Mouse (Mus musculus): ENCODE measurements around the gene Pxmp2. TPM values are rescaled to one million over a fixed set of nuclear protein-coding genes. Genes with fewer than 3 reads are reported as not detected.

Pxmp2 gene
- 5.9 and 6.0 TPM in 2 replicates for polyA plus RNA-seq (2012; ENCODE audit: low replicate concordance)

DNA sequence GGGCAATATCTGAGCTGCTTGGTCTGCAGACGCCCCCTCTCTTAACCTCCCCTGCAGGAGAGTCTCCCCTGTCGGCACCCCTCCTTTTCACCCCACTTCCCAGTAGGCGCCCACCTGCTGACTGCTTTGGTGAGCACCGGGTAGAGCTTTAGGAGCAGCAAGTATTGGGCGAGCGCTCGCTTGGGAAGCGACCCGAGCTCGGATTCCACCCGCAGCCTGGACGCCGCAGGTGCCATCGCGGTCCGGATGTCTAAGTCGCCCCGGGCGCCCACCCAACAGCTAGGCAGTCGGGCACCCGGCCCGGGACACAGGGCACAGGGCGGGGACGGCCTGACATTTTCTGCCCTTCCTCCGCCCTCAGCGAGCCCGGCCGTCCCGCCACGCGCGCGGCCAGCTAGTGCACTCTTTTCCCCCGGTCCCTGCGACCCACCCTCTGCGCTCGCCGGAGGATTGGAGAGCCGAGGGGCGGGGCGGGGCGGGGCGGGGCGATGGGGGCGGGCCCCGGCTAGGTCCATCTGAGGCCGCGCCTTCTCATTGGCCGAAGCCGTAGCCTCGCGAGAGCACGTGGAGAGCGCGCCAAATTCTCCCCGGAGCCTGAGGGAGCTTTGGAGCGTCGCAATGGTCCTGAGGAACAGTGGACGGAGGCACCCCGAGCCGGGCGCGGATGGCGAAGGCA is at the start of gene Pxmp2, which contains the start of gene Pole:
Gene Pxmp2 (minus strand): TSS at position 417 of the 676 bp plus-strand sequence.
Gene Pole (plus strand): TSS at position 537 of the 676 bp plus-strand sequence.

DNA sequence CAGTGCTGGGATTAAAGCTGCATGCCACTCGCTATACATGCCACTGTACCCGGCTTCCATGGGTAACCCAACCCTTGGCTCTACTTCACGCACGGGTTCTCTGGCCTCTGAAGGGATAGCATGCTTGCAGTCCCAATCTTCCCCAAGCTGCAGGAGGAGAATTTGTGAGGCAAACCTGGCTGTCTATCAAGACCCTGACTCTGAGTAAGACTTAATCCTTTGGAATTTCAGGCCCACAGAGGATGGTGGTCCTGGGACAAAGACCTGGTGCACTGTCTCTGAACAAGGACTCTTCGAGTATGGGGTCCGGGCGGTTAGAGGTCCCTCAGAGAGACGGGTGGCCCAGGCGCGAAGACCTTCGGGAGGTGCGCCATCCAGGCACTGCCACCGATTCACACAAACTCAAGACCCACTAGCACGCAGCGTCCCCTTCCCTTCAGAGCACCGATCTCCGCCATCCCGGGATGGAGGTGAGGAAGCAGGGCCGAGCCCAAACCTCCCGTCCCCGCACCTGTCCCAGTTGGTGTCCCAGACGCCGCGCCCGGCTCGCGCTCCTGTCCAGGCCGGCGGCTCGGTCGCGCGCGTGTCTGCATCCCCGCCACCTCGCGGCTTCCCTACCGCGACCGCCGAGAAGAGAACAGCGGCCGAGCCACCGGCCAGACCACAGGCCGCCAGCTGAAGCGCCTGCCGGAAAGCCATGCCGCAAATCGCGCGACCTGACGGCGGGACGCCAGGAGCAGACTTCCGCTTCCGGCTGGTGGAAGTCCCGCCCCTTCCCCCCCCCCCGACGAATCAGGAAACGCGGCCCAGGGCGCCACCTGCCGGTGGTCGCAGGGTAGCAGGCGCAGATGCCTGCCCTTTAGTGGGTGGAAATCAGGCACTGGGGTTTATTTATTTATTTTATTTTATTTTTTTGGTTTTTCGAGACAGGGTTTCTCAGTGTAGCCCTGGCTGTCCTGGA is 16.6 kb downstream of the Pxmp2 start, which contains the start of gene Pgam5:
Gene Pgam5 (minus strand): TSS at position 773 of the 961 bp plus-strand sequence.

DNA sequence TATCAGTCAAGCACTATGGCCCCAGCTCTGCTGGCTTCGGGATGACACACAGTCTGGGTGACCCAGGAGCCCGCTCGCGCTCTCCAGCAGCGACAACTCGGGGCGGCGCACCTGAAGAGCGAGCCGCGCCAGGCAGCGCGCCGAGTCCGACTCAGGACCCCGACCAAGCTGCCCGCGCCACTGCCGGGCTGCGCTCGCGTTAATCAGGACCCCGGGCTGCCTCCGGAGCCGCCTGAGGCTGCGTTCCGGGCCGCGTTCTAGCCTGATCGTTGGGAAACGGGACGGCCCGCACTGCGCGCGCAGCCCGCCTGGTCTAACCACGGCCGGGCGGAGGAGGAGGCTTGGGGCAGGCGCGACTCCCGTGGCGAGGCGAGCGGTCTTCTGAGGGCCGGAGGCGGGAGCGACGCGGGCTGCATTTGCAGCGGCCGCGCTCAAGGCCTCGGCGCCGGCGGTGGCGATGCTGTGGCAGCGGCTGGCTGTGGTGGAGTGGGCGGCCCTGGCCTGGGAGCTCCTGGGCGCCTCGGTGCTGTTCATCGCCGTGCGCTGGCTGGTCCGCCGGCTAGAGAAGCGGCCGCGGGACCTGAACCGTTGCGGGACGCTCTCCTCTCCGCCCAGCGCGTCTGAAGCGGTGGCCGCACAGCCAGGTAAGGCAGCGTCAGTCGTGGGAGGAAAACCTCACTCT is 55.1 kb downstream of the Pxmp2 start, which contains the start of gene Ankle2:
Gene Ankle2 (plus strand): TSS at position 225 of the 682 bp plus-strand sequence.

Other genes starting within 250 kb of the Pxmp2 start
- gene Gm17655, start 213.7 kb downstream of the Pxmp2 start, polyA plus RNA-seq (2012; ENCODE audit: low replicate concordance) = 1.4 TPM in 1 of 2 replicates, not detected in the other
- 0.06 TPM in 1 of 2 replicates, not detected in the other for gene Gm35315, start 191.8 kb downstream of the Pxmp2 start, polyA plus RNA-seq (2012; ENCODE audit: low replicate concordance)
- 0.48 and 0.76 TPM in 2 replicates for gene Plcxd1, start 186.2 kb downstream of the Pxmp2 start, polyA plus RNA-seq (2012; ENCODE audit: low replicate concordance)
- gene Gtpbp6, start 178.0 kb downstream of the Pxmp2 start, polyA plus RNA-seq (2012; ENCODE audit: low replicate concordance) = 79.6 and 179 TPM in 2 replicates
- 1.1 and 1.4 TPM in 2 replicates for gene Zfp605, start 176.1 kb downstream of the Pxmp2 start, polyA plus RNA-seq (2012; ENCODE audit: low replicate concordance)
- gene Chfr, start 150.3 kb downstream of the Pxmp2 start, polyA plus RNA-seq (2012; ENCODE audit: low replicate concordance) = 67.5 and 69.5 TPM in 2 replicates
- gene Golga3, start 109.5 kb downstream of the Pxmp2 start, polyA plus RNA-seq (2012; ENCODE audit: low replicate concordance) = 2.5 and 4.5 TPM in 2 replicates
- gene Ankle2, start 55.2 kb downstream of the Pxmp2 start, polyA plus RNA-seq (2012; ENCODE audit: low replicate concordance) = 14.5 and 18.3 TPM in 2 replicates
- gene Pgam5, start 16.3 kb downstream of the Pxmp2 start, polyA plus RNA-seq (2012; ENCODE audit: low replicate concordance) = 7.5 and 16.8 TPM in 2 replicates
- 3.8 and 7.2 TPM in 2 replicates for gene Pole, start 120 bp upstream of the Pxmp2 start, polyA plus RNA-seq (2012; ENCODE audit: low replicate concordance)
- gene P2rx2, start 57.0 kb upstream of the Pxmp2 start, polyA plus RNA-seq (2012; ENCODE audit: low replicate concordance) = not detected in 2 replicates
- not detected in 2 replicates for gene Lrcol1, start 58.5 kb upstream of the Pxmp2 start, polyA plus RNA-seq (2012; ENCODE audit: low replicate concordance)
- gene Fbrsl1, start 162.3 kb upstream of the Pxmp2 start, polyA plus RNA-seq (2012; ENCODE audit: low replicate concordance) = 129 and 422 TPM in 2 replicates

All from hematopoietic multipotent progenitor cell, adult 10-12 weeks (in vitro differentiated cells).